Mouse (Mus musculus) hindbrain, postnatal 0 days (tissue): Measurements from ENCODE around the gene Cxcr6. TPM values are rescaled to one million over a fixed set of nuclear protein-coding genes. Genes with fewer than 3 reads are reported as not detected.

Source experiments
- ATAC-seq: fragments of 200-750 bp; cut with Nextera tagmentation; 2 replicates; pipeline ENCODE4 v1.8.0; 2017; ENCODE audit warnings: mild to moderate bottlenecking, moderate TSS enrichment, moderate library complexity
- DNase-seq: peaks from one replicate; pipeline ENCODE4 v3.0.0-alpha.2; 2015; ENCODE audit warnings: low spot score
- H3K27ac ChIP-seq: fragments of 300-500 bp; sonication (generic); 2 replicates; pipeline ENCODE4 v1.5.1; 2014; ENCODE audit warnings: mild to moderate bottlenecking
- H3K27me3 ChIP-seq: fragments of 300-500 bp; sonication (generic); 2 replicates; pipeline ENCODE4 v1.6.1; 2014; ENCODE audit warnings: low read length, mixed read lengths; ENCODE audit not compliant: insufficient read depth
- H3K36me3 ChIP-seq: fragments of 300-500 bp; sonication (generic); 2 replicates; pipeline ENCODE4 v1.6.1; 2014; ENCODE audit warnings: low read length, mixed read lengths; ENCODE audit not compliant: insufficient read depth
- H3K4me1 ChIP-seq: fragments of 300-500 bp; sonication (generic); 2 replicates; pipeline ENCODE4 v1.6.1; 2014; ENCODE audit warnings: antibody characterized with exemption, low read length, mixed read lengths; ENCODE audit not compliant: insufficient read depth
- H3K4me2 ChIP-seq: fragments of 300-500 bp; sonication (generic); 2 replicates; pipeline ENCODE4 v1.6.1; 2014; ENCODE audit warnings: low read depth, mild to moderate bottlenecking, low read length, moderate library complexity, mixed read lengths
- H3K4me3 ChIP-seq: fragments of 300-500 bp; sonication (generic); 2 replicates; pipeline ENCODE4 v1.5.1; 2014; ENCODE audit warnings: low read length
- H3K9ac ChIP-seq: fragments of 300-500 bp; sonication (generic); replicated peaks from 2 replicates; pipeline ENCODE4 v1.6.1; 2014; ENCODE audit warnings: mild to moderate bottlenecking, low read length, moderate library complexity, mixed read lengths
- H3K9me3 ChIP-seq: fragments of 300-500 bp; sonication (generic); 2 replicates; pipeline ENCODE4 v1.6.1; 2016; ENCODE audit warnings: low read length, mixed read lengths
- CTCF ChIP-seq: IDR thresholded peaks from 2 replicates; pipeline ENCODE4 v1.5.1; 2016; ENCODE audit warnings: antibody characterized with exemption, control low read depth, low read depth
- WGBS: fragments of 180-500 bp; shearing (Covaris S2); extraction: QIAGEN DNeasy Blood & Tissue Kit; methylation state at CpG from one replicate; pipeline ENCODE4 v1.1.7; 2014; 5-methylcytosine and 5-hydroxymethylcytosine counted together
- polyA plus RNA-seq: library from polyadenylated mRNA; unstranded; fragments of >200 nt; fragmentation: Nextera tagmentation; extraction: Ambion mirVana; gene quantifications from 2 replicates; pipeline ENCODE4 v1.2.1, GENCODE M21; 2015
- total RNA-seq: library from RNA; depleted of rRNA; stranded (reverse); fragments of >200 nt; gene quantifications from 2 replicates; pipeline ENCODE4 v1.2.3, GENCODE M21; 2014

Cxcr6 gene
- total and polyA plus RNA-seq, 2 experiments from 2014 or later: not detected

- ATAC-seq (no peak), DNase-seq (no peak)
- H3K4me2 ChIP-seq: no peak overlapping the region
- no peak overlapping the region for H3K27ac ChIP-seq
- H3K36me3 ChIP-seq: peaks cover 19% of the 10 kb centered on the region; the same call in 1 of the 2 replicates
- no peak overlapping the region for H3K4me3 ChIP-seq
- WGBS: 91% methylated on average over 6 of the region's 6 CpGs
- no peaks in the 10 kb centered on the region for H3K4me1 ChIP-seq
- H3K27me3 ChIP-seq: no peaks in the 10 kb centered on the region
- no peak overlapping the region for H3K9ac ChIP-seq
- no peaks in the 10 kb centered on the region for H3K9me3 ChIP-seq
- TF ChIP-seq CTCF: no peak
These were observed 34.0 kb downstream of the Cxcr6 start for GRCm38 (mm10) chr9:123840243-123840642.

GRCm38 (mm10) chr9:123844468-123844867 is 38.2 kb downstream of the Cxcr6 start:
- Histone ChIP-seq H3K4me2 (no peak overlapping the region), H3K4me1 (no peaks in the 10 kb centered on the region), H3K36me3 (peaks cover 6% of the 10 kb centered on the region; the same call in 1 of the 2 replicates), H3K27ac (no peak overlapping the region), H3K9ac (no peak overlapping the region), H3K4me3 (no peak overlapping the region), H3K27me3 (no peaks in the 10 kb centered on the region), H3K9me3 (no peaks in the 10 kb centered on the region)
- no peak for TF ChIP-seq CTCF
- WGBS: 88% methylated on average over 3 of the region's 3 CpGs
- DNase-seq (no peak), ATAC-seq (no peak)

- no peak for DNase-seq
- Histone ChIP-seq H3K4me3 (no peak overlapping the region), H3K4me2 (no peak overlapping the region), H3K9ac (no peak overlapping the region), H3K4me1 (no peaks in the 10 kb centered on the region), H3K9me3 (no peaks in the 10 kb centered on the region), H3K36me3 (peaks cover 1% of the 10 kb centered on the region; the same call in 1 of the 2 replicates), H3K27ac (no peak overlapping the region), H3K27me3 (no peaks in the 10 kb centered on the region)
- WGBS: 73% methylated on average over 3 of the region's 3 CpGs
- peak; percentile 21; the same call in 1 of the 2 replicates for TF ChIP-seq CTCF
- no peak for ATAC-seq
These were observed 38.8 kb downstream of the Cxcr6 start for GRCm38 (mm10) chr9:123845120-123845519.

DNA sequence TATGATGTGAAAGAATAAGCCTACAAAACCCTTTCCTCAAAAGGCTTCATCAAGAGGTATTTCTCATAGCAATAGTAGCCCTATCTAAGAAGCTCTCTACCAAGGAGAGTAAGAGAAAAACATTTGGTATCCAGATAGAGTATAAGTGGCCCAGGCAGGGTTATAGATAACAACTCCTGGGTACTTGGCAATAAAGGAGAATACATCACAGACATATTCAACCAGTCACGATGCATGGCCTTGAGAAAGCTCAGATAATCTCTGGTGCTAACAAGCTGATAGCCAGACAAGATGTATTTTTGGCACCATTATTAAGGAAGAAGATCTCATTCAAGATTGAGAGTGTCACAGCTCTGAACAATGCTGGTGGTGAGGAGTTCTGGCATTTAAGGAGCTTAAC is 40.2 kb downstream of the Cxcr6 start:
- H3K4me3 ChIP-seq: no peak overlapping the region
- ATAC-seq (no peak), DNase-seq (no peak)
- H3K4me1 ChIP-seq: no peaks in the 10 kb centered on the region
- H3K27me3 ChIP-seq: no peaks in the 10 kb centered on the region
- no peak overlapping the region for H3K27ac ChIP-seq
- 81% methylated on average over 1 of the region's 1 CpGs for WGBS
- TF ChIP-seq CTCF: no peak
- H3K36me3 ChIP-seq: no peaks in the 10 kb centered on the region
- no peaks in the 10 kb centered on the region for H3K9me3 ChIP-seq
- no peak overlapping the region for H3K4me2 ChIP-seq
- no peak overlapping the region for H3K9ac ChIP-seq

DNA sequence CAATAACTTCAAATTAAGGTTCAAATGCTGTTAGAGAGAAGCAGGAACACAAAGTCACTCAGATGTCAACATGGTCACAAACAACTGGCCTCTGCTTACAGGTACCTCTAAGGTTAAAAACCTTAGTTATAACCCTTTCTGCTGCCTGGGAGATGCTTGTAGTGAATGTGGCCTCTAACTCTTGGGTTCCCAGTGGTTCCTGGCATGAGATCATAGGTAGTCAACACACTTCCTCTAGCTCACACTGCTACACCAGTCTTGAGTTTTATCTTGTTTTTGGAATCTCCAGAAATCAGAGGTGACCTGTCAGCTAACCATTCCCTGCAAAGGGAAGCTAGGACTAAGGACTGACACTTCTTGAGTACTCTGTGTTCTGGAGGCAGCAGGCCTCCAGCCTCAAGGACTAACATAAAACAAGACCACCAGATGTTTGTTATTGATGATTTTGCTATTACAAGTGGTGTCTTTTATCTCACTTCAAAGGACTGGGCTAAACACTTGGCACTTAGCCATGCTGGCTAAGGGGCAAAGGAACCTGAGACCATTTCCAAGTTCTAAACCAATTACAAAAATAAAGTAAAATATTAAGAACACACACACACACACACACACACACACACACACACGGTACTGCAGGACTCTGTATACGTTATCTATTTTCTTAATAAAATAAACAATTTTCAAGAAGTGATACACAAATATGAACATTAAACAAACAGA is 43.9 kb downstream of the Cxcr6 start:
- peak overlapping the region; percentile 84 for H3K4me2 ChIP-seq
- peaks cover 4% of the 10 kb centered on the region for H3K4me1 ChIP-seq
- H3K9ac ChIP-seq: no peak overlapping the region
- 0 out of 2 replicates have a peak overlapping the region, but pooled peaks have one; percentile 85 for H3K4me3 ChIP-seq
- DNase-seq (peak; percentile 35), ATAC-seq (no peak)
- no peaks in the 10 kb centered on the region for H3K27me3 ChIP-seq
- H3K27ac ChIP-seq: 0 out of 2 replicates have a peak overlapping the region, but pooled peaks have one; percentile 91
- no peaks in the 10 kb centered on the region for H3K9me3 ChIP-seq
- no peaks in the 10 kb centered on the region for H3K36me3 ChIP-seq
- WGBS: 71% methylated on average over 2 of the region's 2 CpGs
- TF ChIP-seq CTCF: no peak

GRCm38 (mm10) chr9:123850705-123851061 is 44.4 kb downstream of the Cxcr6 start:
- no peaks in the 10 kb centered on the region for H3K36me3 ChIP-seq
- DNase-seq: peak; percentile 32
- H3K9ac ChIP-seq: peak overlapping the region; percentile 64
- H3K4me1 ChIP-seq: peaks cover 4% of the 10 kb centered on the region
- no peak for ATAC-seq
- H3K27me3 ChIP-seq: no peaks in the 10 kb centered on the region
- TF ChIP-seq CTCF: no peak
- H3K9me3 ChIP-seq: no peaks in the 10 kb centered on the region
- 7% methylated on average over 2 of the region's 2 CpGs for WGBS
- peak overlapping the region; percentile 85 for H3K4me3 ChIP-seq
- peak overlapping the region; percentile 91 for H3K27ac ChIP-seq
- peak overlapping the region; percentile 84 for H3K4me2 ChIP-seq

DNA sequence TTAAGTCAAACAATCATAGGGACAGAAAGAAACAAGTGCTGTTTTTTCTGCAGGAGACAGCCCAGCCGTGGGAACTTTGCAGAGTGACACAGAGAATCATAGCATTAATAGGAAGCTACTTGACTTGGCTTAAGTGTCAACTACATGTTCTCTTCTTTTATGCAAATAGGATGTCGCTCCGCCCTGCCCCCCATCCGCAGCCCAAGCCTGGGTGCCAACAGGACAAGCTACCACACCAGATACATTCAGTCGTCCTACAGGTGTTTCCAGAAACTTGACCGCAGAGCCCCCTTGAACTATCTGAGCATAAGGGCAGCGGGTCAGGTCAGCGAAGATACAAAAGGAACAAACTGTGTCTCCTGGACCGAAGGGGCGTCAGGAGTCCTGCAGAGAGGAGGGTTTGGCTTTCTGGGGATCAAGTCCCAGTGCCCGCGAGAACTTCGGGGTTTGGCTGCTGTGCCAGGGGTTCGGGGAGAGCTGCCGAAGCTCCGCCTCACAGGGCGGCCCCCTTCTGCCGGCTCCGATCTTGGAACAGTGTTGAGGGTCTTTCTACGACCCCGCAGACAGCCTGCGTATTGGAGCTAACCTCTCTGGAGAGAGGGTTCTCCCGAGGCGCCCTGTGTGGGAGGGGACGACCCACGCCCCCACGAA is 44.9 kb downstream of the Cxcr6 start:
- ATAC-seq (peak; percentile 81), DNase-seq (peak; percentile 74)
- no peak for TF ChIP-seq CTCF
- H3K4me2 ChIP-seq: peak overlapping the region; percentile 84
- H3K9ac ChIP-seq: peak overlapping the region; percentile 64
- peak overlapping the region; percentile 91 for H3K27ac ChIP-seq
- under 1% methylated on average over 26 of the region's 27 CpGs for WGBS
- no peaks in the 10 kb centered on the region for H3K9me3 ChIP-seq
- H3K27me3 ChIP-seq: no peaks in the 10 kb centered on the region
- H3K4me3 ChIP-seq: peak overlapping the region; percentile 85
- H3K36me3 ChIP-seq: no peaks in the 10 kb centered on the region
- peaks cover 4% of the 10 kb centered on the region for H3K4me1 ChIP-seq
